Mouse (Mus musculus) cerebellum, adult 11-12 months (tissue): ENCODE data around the gene Itga8.

ENCODE experiments used
- DNase-seq: peaks from one replicate; pipeline ENCODE4 v3.0.0; 2022

The Itga8 gene

DNA sequence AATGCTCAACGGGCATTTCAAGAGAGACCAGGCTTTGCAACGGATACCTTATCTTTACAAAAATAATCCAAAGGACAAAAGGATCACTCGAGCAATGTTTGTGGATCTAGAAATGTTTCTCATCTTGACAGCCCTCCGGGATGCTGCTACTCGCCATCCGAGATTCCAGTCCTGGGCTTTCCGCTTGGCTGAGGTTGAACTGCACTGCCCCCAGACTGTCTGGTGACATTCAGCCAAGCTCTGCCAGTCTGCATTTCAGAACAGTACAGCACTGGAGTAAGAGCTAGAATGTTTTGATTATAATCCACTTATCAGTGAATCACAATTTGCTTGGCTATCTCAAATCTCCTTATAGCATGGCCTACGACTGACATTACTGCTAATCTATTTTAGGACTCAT, 8.3 kb downstream of the Itga8 start:
- DNase-seq = no peak

DNA sequence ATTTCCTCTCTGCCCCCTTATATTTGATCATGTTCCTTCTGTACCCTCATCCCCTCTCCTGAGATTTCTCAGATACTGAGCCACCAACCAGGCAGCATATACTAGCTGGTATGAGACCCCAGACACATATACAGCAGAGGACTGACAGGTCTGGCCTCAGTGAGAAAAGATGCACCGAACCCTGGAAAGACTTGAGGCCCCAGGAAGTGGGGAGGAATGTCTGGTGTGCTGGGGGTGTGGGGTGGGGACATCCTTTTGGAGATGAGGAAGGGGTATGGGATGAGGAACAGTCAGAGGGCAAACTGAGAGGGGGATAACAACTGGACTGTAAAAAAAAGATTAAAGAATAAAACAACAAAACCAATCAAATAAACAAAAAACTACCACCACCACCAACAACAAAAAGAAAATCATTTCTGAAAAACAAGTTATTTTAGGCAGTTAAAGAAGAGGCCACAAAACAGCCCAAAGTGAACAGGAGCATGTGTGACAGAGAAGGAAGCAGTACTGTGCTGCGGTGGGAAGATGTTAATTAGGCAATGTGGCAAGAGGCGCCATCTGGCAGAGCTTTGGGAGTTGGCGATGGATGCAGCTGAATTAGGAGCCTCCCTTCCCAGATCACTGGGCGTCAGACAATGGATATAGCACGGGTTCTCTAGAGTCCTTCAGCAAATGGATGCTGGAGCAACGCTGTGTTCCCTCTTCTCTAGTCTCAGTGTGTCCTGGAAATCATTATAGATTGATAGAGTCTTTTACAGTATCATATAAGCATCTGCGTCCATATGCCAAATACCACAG, 9.5 kb downstream of the Itga8 start:
- DNase-seq = no peak

DNA sequence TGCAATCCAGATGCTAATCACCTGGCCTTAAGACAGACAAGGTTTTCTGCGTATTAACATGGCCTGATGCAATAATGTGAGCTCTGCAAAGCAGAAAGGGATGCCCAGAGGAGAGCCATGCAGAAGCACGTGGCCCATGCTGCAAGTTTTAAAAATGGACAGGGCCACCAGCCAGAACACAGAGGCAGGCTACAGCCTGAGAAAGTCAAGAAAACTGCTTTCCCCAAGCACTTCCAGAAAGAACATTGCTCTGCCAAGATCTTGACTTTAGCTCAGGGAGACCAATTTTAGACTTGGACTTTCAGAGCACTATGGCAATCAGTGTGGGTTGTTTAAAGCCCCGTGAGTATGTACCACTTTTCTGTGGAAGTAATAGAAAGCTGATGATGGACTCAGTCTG, 11.5 kb downstream of the Itga8 start:
- DNase-seq = no peak

DNA sequence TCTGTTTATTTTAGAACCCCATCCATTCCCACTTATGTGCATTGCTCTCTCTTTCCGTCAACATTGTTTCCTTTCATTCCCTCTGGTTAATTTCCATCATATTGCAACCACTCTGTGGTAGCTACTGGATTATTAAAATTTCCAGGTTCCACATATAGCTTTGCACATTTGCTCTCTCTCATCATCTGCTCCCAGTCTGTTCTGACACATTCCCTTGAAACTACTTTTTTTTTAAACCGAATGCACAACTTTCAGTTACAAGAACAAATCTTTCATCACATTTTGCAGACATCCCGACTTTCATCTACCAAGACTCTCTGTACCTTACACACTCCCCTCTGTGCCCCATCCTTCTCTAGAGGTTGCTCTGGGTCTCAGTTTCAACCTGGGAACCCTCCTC, 13.9 kb downstream of the Itga8 start:
- DNase-seq = no peak

DNA sequence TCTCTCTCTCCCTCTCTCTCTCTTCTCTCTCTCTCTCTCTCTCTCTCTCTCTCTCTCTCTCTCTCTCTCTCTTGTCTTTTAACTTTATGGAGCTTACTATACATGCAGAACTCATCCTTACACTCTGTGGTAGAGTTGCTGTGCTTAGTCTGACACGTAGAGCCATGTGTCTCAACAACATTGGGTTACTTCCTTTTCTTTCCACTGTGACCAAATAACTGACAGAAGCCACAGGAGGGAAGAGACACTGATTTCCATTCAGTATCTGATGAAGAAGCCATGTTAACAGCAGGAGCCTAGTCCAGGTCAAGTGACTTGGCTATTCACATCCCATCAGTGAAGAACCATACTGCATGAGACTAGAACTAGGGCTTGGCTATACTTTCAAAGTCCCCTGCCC, 21.1 kb downstream of the Itga8 start:
- no peak for DNase-seq

DNA sequence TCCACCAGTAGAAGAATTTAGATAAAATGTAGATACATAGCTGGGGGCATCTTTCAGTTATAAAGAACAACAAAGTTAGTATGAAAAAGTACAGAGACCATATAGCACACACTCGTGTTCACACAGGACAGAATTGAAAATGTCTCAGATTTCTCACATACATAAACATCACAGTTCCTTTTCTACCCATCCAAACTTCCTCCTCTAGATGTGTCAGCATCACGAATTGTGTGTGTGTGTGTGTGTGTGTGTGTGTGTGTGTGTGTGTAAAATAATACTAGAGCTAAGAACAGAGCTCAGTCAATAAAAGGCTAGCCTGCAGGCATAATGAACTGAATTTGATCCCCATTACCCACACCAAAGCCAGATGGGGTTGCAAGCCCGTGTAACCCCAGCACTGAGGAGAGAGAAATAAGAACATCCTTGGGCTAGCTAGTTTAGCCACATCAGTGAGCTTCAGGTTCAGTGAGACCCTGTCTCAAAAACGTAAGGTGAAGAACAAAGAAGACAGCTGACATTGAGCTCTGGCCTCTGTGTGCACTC, 22.6 kb downstream of the Itga8 start:
- no peak for DNase-seq

DNA sequence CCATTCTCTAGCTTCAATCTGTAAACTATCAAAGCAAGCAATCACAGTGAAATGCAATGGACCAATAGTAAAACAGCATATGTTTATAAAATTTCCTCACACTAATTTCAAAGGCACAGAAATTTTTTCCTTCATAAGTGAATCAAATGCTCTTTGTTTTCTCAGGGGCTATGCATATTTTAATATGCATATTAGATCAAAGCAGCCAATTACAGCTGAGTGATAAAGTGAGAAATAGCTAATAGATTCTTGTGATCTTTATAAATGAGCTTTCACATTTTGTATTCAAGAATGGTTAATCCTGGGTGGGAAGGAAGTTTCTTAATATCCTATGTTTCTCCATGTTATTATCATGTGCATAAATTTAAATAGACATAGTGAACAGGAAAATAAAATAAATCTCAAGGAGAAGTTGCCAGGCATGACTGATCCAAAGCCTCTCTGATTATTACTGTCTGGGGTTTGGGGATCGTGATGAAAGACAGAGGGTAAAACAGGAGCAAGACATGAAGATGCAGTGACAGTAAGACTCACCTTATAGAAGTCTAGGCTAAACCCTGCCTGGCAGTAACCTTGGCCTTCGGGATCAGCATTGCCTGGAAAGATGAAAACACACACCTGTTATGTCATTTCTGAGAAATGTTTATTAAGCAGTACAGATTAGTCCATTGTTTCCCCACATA, 44.9 kb downstream of the Itga8 start:
- no peak for DNase-seq

DNA sequence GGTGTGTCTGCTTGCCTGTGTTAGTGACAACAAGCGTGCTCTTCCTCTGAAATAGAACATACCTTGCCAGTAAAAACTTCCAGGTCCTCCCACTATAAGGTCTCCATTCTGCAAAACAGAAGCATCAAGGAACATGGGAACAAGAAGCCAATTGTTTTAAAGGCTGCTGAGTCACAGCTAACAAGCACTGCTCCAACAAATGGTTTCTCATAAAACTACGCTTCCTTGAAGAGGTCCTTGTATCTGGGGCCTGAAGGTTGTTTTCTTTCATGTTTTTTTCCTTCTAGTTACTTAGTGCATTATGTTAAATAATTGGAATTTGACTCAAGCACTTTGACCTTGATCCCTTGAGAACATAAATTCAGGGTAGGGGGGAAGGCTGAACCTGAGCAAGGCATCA, 45.8 kb downstream of the Itga8 start:
- DNase-seq = no peak

DNA sequence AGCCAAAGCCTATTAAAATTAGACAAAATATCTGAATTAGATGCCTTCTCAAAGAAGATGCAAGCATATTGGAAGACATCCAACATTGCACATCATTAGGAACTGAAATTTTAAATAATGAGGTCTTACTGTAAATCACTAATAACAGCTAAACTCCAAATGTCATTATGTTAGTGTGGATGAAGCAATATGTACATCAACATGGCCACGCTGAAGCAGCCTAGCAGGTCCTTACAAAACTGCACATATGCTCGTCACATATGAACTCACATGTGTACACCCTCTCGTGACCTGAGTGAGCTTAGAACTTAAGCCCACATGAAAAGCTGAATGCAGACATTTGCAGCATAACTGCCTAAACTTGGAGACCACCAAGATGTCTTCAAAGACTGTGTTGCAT, 66.4 kb downstream of the Itga8 start:
- no peak for DNase-seq

DNA sequence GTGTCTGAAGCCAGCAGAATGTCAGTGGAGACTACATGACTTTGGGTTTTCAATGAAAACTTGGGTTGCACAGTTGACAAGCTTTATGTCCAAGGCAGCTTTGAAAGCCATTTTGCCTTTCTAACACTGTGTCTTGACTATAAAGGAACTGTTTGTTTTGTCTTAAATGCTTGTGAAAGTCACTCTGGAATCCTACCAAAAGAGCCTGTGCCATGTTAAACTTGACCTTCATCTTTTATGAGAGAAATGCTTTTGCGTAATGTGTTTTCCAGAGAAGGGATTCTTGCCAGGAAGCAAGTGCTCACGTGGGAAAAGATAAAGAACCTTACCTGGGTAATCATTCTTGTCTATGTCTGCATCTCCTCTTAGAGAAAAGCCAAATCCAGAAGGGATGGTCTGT, 72.0 kb downstream of the Itga8 start:
- DNase-seq = no peak

DNA sequence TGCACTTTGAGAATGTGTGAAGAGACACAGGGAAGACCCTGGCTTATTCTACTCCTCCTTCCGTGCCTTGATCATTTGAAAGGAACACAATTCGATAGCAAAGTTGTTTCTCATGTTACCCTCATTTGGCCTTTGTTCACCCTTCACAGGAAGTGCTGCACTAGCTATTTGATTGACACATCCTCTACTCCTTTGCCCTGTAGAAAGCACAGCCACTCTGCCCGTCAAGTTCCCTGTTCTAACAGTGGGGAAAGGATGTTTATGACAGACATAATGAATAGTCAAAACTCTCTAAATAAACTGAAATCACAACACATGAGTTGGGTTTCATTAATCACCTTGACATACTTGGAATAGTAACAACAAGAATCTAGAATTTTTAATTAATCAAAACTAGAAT, 73.4 kb downstream of the Itga8 start:
- DNase-seq = no peak

DNA sequence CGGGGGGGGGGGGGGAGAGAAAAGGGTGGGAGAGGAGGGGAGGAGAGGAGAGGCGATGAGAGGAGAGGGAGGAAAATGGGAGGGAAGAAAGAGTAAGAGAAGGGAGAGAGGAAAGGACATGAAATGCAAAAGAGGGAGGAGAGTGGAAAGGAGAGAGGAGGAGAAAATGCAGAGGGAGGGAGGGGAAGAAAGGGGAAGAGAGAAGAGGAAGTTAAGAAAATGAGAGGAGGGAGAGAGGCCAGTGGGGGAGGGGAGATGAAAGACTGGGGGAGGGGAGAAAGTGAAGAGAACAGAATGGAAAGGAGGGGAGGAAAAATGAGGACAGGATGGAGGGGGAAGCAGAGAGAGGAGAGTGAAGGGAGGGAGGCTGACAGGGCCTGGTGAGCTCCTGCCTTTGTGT, 74.5 kb downstream of the Itga8 start:
- no peak for DNase-seq

DNA sequence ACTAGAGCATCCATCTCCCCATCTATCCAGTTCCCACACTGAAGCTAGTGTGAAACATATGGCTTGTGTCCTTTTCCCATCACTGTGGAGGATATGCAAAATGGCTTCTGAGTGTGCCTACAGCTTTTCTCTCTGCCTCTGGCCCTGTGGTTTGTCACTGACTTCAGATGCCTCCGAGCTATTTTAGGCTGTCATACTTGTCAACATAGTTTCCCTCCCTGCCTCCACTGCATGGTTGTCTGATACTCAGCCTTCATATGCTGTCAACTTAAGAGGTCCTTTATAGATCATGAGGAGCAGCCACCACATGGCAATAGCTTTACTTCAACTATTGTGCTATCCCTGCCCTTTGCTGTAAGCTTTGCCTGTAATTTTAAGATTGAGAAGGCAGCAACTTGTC, 75.4 kb downstream of the Itga8 start:
- no peak for DNase-seq

DNA sequence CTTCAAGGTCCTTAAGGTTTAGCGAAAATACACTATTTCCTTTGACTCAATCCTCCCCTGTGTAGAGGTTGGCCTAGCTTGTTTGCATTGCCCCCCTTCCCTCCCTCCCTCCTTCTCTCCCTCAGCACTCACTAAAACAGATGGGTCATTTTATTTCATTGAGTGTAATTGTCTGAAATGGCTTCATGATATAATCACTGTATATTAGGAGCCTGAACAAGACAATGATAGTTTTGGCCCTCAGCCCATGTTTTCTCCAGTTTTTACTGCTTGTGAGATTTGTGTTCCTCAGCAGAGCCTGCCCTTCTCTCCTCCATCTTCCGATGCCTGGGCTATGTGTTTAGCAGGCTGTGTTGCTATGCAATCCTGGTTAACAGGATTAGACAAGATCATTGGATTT, 80.1 kb downstream of the Itga8 start:
- no peak for DNase-seq

DNA sequence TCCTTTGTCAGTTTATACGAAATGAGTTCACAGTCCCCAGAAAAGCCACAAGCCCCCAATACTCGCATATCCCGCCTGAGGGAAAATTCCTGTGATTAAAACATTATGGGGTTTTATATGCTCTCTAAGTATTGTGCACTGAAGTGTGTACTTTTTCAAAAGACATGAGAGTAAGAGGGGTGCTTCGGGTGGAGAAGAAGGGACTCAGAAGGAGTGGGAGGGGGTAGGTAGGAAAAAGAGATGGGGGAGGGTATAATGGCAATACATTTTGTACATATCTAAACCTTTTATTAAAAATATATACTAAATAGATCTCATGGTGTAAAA, 88.3 kb downstream of the Itga8 start:
- no peak for DNase-seq

DNA sequence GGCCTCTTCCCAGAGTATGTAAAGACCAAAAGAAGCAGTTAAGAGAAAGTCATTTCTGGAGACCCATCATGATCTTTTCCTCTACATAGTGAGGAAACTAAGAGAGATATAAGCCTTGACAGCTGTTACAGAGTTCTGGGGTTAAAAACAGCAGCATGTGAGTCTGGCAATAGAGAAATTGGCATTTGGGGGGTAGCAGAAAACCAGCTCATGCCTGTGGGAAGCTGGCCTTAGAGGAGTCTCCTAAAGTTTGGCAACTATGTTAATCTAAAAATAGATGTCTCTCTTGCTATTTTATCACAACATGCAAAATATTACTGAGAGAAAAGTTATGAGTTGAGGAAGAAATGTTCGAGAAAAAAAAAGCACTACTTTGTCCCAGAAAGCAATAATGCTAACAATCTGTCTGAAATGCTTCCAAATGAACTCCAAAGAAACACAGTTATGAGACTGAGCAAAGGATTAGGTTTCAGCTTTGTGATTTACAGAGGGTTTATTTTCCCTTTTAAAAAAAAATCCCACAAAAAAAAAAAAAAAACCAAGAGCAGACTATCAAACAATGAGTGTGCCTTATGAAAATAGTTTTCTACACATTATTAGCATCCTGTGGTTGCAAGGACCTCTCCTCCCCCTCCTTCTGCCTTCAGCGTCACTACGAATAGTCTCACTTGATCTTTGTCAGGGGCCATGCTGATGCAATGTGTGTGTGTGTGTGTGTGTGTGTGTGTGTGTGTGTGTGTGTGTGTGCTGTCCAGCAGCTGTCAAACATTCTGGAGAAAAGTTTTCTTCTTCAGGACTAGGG, 88.9 kb downstream of the Itga8 start:
- no peak for DNase-seq

DNA sequence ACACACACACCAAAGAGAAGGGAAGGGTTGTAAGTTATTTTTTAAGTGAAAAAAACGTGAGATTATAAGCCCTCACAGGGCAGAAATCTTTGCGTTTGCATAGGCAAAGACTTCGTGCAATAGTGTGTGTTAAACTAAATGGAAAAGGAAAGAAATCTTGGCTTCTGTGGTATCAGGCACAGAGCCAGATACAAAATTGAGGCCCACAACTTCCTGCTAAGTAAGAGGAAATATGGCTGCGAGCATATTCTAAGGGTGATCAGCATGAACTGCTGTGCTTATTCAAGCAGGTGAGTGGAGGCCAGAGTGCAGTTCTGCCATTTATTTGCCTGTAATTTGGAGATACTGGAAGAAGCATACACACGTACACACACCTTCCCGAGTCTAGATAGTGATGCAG, 93.6 kb downstream of the Itga8 start:
- no peak for DNase-seq

DNA sequence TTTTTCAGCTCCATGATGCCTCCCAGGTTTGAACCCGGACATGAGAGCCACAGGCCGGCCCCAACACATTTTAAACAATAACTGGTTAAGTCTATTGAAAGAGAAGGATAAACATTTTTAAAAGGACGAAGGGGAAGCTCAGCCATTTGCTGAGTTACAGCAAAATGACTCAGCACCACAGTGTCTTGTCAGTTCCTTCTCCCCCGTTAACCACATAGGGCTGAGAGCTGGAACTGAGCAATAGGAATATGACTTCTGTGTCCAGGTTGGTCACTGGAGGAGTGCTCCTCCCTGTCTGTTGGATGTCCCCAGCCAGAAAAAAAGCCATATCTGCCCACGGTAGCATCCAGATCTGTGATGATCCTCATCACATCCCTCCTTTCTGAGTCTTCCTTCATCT, 95.4 kb downstream of the Itga8 start:
- DNase-seq = no peak

DNA sequence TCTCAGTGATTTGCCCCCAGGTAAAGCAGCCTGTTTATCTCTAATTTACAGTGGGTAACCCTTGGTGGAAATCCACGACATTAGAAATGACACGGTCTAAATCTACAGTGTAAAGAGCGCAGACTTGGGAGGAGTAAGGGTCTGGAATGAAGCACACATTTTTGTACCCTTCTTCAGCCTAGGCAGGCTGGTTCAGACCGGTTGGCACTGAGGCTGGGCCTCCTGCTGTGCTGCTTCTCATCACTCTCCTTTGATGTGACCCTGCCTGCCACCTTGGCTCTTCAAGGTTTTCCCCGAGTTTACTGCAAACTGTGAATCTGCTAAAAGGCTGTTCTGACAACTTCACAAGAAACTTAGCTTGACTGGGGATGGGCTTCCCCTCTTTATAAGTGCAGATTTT, 95.8 kb downstream of the Itga8 start:
- no peak for DNase-seq

DNA sequence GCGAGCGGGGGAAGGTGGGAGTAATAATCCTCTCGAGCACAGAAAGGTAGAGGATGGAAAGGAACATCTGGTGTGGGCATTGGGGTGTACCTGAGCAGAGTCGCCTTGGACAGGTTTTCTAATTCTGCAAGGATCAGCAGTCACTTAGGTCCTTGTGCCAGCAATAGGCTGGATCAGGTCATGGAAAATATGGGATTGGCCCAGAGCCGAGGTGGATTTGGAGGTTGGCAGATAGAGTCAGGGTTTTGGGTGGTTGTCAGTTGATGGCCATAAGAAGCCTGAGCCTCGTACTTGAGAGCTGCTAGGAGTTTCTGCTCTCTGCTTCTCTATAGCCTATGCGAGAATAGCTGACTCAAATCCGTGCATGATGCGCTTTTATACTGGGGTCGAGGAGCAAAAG, 98.5 kb downstream of the Itga8 start:
- DNase-seq = no peak

DNA sequence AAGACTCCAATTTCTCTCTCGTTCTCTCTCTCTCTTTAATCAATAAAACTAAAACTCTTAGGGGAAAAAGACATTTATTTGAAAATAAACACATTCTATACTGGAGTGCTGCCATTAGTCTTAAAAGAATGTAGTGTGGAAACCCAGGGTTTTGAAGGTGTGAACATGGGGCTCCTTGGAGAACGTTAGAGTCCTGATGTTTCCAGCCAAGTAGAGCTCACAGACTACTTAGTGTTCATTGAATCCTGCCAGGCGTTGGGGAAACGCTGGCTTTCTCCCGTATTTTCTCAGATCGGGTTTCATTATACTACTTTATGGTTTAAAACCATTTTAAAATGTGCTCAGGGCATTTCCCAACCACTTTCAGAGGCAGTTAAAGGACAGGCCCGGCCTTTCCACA, 103.0 kb downstream of the Itga8 start:
- DNase-seq = no peak

DNA sequence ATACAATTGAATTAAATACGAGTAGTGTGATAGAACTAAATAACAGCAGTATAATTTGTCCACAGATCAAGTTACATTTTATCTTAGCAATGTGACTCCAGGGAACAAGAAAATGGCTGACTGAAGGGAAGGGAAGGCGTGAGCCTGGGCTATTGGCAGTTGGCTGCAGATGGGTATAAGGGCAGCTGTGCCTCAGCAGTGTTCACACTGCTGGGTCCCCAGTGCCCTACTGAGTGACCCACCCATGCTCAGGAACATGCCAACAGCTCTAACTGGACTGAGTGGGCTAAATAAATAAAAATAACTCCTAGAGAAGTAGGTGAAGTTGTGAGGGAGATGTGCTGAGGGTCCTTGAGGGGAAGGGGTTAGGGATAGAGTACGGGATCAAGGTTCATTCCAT, 103.5 kb downstream of the Itga8 start:
- DNase-seq = no peak

DNA sequence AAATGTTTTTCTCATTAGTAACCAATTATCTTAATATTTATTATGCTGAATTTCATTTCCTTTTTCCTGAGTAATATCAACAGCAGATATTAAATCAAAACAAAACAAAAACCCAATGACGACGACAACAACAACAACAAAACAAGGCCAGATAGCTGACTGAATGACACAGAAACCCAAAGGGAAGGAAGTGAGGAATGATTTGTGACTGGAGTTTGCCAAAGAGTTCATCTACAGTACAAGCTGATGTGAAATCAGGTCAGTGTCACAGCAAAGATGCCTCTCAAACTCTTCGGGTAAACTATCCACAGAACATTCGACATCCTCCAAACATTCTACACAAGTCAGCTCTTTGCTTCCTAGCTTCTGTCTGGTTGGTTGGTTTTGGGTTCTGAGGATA, 104.0 kb downstream of the Itga8 start:
- DNase-seq = no peak

DNA sequence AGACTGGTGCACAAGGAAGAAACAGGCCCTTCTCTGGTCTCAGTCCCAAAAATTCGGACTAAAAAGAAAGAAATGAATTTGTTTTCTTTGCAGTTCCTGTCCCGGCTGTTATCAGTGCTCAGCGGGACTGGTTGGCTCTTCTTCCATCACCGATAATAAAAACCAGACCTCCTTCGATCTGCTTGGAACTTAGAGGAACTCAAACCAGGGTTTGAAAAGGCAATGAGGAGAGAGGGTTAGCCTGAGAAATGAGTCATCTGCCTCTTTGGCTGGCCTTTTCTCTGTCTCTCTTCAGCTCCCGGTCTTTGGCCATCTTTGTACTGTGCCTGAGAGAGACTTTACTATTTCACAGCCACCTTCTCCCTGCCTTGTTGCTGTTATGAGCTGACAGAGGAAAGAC, 112.7 kb downstream of the Itga8 start:
- no peak for DNase-seq
